Mouse (Mus musculus): ENCODE data around the gene Brms1. TPM values are rescaled to one million over a fixed set of nuclear protein-coding genes. Genes with fewer than 3 reads are reported as not detected.

Brms1 gene
- polyA plus RNA-seq (2014; fragmentation: Illumina TruSeq; extraction: RNeasy Lipid Tissue Mini Kit (QIAGEN cat#74804); ENCODE audit: low read depth, low replicate concordance): 1.1 TPM

GRCm38 (mm10) chr19:5040862-5041523 is at the start of gene Brms1:
Gene Brms1 (plus strand): TSS chr19:5041354.

GRCm38 (mm10) chr19:5023621-5024479 is 17.3 kb upstream of the Brms1 start, which contains the start of gene Slc29a2:
Gene Slc29a2 (plus strand): TSS chr19:5023860.

GRCm38 (mm10) chr19:5038709-5039156 is 2.4 kb upstream of the Brms1 start, which contains the start of the genes B4gat1 and AC124502.3:
Gene B4gat1 (plus strand): TSS chr19:5038826.
Gene AC124502.3 (plus strand): TSS chr19:5038891.

GRCm38 (mm10) chr19:5050047-5050905 is 9.1 kb downstream of the Brms1 start, which contains the start of gene Rin1:
Gene Rin1 (plus strand): TSS chr19:5050481.

GRCm38 (mm10) chr19:5067867-5068569 is 26.9 kb downstream of the Brms1 start, which contains the start of gene Cd248:
Gene Cd248 (plus strand): TSS chr19:5068078.

GRCm38 (mm10) chr19:5085145-5085863 is 44.1 kb downstream of the Brms1 start, which contains the start of gene Tmem151a:
Gene Tmem151a (minus strand): TSS chr19:5085531.

GRCm38 (mm10) chr19:5087884-5088728 is 47.0 kb downstream of the Brms1 start, which contains the start of gene Yif1a:
Gene Yif1a (plus strand): TSS chr19:5088538.

GRCm38 (mm10) chr19:5098363-5099143 is 57.4 kb downstream of the Brms1 start, which contains the start of gene Cnih2:
Gene Cnih2 (minus strand): TSS chr19:5098521.

Other genes with a start within 250 kb of the Brms1 start
- gene Rbm4, start 247.5 kb upstream of the Brms1 start, polyA plus RNA-seq (2014; fragmentation: Illumina TruSeq; extraction: RNeasy Lipid Tissue Mini Kit (QIAGEN cat#74804); ENCODE audit: low read depth, low replicate concordance): 18.8 TPM
- 6.3 TPM for gene Gm21992, start 229.7 kb upstream of the Brms1 start, polyA plus RNA-seq (2014; fragmentation: Illumina TruSeq; extraction: RNeasy Lipid Tissue Mini Kit (QIAGEN cat#74804); ENCODE audit: low read depth, low replicate concordance)
- gene Rbm14, start 229.7 kb upstream of the Brms1 start, polyA plus RNA-seq (2014; fragmentation: Illumina TruSeq; extraction: RNeasy Lipid Tissue Mini Kit (QIAGEN cat#74804); ENCODE audit: low read depth, low replicate concordance): 7.5 TPM
- gene Ccs, start 202.0 kb upstream of the Brms1 start, polyA plus RNA-seq (2014; fragmentation: Illumina TruSeq; extraction: RNeasy Lipid Tissue Mini Kit (QIAGEN cat#74804); ENCODE audit: low read depth, low replicate concordance): 1.9 TPM
- 0.32 TPM for gene Ccdc87, start 202.0 kb upstream of the Brms1 start, polyA plus RNA-seq (2014; fragmentation: Illumina TruSeq; extraction: RNeasy Lipid Tissue Mini Kit (QIAGEN cat#74804); ENCODE audit: low read depth, low replicate concordance)
- gene Ctsf, start 186.2 kb upstream of the Brms1 start, polyA plus RNA-seq (2014; fragmentation: Illumina TruSeq; extraction: RNeasy Lipid Tissue Mini Kit (QIAGEN cat#74804); ENCODE audit: low read depth, low replicate concordance): 10.3 TPM
- gene Actn3, start 163.4 kb upstream of the Brms1 start, polyA plus RNA-seq (2014; fragmentation: Illumina TruSeq; extraction: RNeasy Lipid Tissue Mini Kit (QIAGEN cat#74804); ENCODE audit: low read depth, low replicate concordance): not detected
- gene Zdhhc24, start 162.7 kb upstream of the Brms1 start, polyA plus RNA-seq (2014; fragmentation: Illumina TruSeq; extraction: RNeasy Lipid Tissue Mini Kit (QIAGEN cat#74804); ENCODE audit: low read depth, low replicate concordance): 23.1 TPM
- 2.1 TPM for gene Bbs1, start 134.7 kb upstream of the Brms1 start, polyA plus RNA-seq (2014; fragmentation: Illumina TruSeq; extraction: RNeasy Lipid Tissue Mini Kit (QIAGEN cat#74804); ENCODE audit: low read depth, low replicate concordance)
- gene Dpp3, start 113.1 kb upstream of the Brms1 start, polyA plus RNA-seq (2014; fragmentation: Illumina TruSeq; extraction: RNeasy Lipid Tissue Mini Kit (QIAGEN cat#74804); ENCODE audit: low read depth, low replicate concordance): 5.8 TPM
- gene Peli3, start 98.2 kb upstream of the Brms1 start, polyA plus RNA-seq (2014; fragmentation: Illumina TruSeq; extraction: RNeasy Lipid Tissue Mini Kit (QIAGEN cat#74804); ENCODE audit: low read depth, low replicate concordance): 0.85 TPM
- 16.4 TPM for gene Mrpl11, start 79.2 kb upstream of the Brms1 start, polyA plus RNA-seq (2014; fragmentation: Illumina TruSeq; extraction: RNeasy Lipid Tissue Mini Kit (QIAGEN cat#74804); ENCODE audit: low read depth, low replicate concordance)
- 0.16 TPM for gene Npas4, start 51.0 kb upstream of the Brms1 start, polyA plus RNA-seq (2014; fragmentation: Illumina TruSeq; extraction: RNeasy Lipid Tissue Mini Kit (QIAGEN cat#74804); ENCODE audit: low read depth, low replicate concordance)
- gene Slc29a2, start 17.5 kb upstream of the Brms1 start, polyA plus RNA-seq (2014; fragmentation: Illumina TruSeq; extraction: RNeasy Lipid Tissue Mini Kit (QIAGEN cat#74804); ENCODE audit: low read depth, low replicate concordance): not detected
- 10.9 TPM for gene B4gat1, start 2.5 kb upstream of the Brms1 start, polyA plus RNA-seq (2014; fragmentation: Illumina TruSeq; extraction: RNeasy Lipid Tissue Mini Kit (QIAGEN cat#74804); ENCODE audit: low read depth, low replicate concordance)
- 0.32 TPM for gene AC124502.3, start 2.5 kb upstream of the Brms1 start, polyA plus RNA-seq (2014; fragmentation: Illumina TruSeq; extraction: RNeasy Lipid Tissue Mini Kit (QIAGEN cat#74804); ENCODE audit: low read depth, low replicate concordance)
- gene Rin1, start 9.1 kb downstream of the Brms1 start, polyA plus RNA-seq (2014; fragmentation: Illumina TruSeq; extraction: RNeasy Lipid Tissue Mini Kit (QIAGEN cat#74804); ENCODE audit: low read depth, low replicate concordance): 0.66 TPM
- gene Cd248, start 26.7 kb downstream of the Brms1 start, polyA plus RNA-seq (2014; fragmentation: Illumina TruSeq; extraction: RNeasy Lipid Tissue Mini Kit (QIAGEN cat#74804); ENCODE audit: low read depth, low replicate concordance): 0.32 TPM
- not detected for gene Tmem151a, start 44.2 kb downstream of the Brms1 start, polyA plus RNA-seq (2014; fragmentation: Illumina TruSeq; extraction: RNeasy Lipid Tissue Mini Kit (QIAGEN cat#74804); ENCODE audit: low read depth, low replicate concordance)
- 17.9 TPM for gene Yif1a, start 47.2 kb downstream of the Brms1 start, polyA plus RNA-seq (2014; fragmentation: Illumina TruSeq; extraction: RNeasy Lipid Tissue Mini Kit (QIAGEN cat#74804); ENCODE audit: low read depth, low replicate concordance)
- gene Cnih2, start 57.2 kb downstream of the Brms1 start, polyA plus RNA-seq (2014; fragmentation: Illumina TruSeq; extraction: RNeasy Lipid Tissue Mini Kit (QIAGEN cat#74804); ENCODE audit: low read depth, low replicate concordance): not detected
- 2.5 TPM for gene Rab1b, start 65.7 kb downstream of the Brms1 start, polyA plus RNA-seq (2014; fragmentation: Illumina TruSeq; extraction: RNeasy Lipid Tissue Mini Kit (QIAGEN cat#74804); ENCODE audit: low read depth, low replicate concordance)
- gene Klc2, start 77.2 kb downstream of the Brms1 start, polyA plus RNA-seq (2014; fragmentation: Illumina TruSeq; extraction: RNeasy Lipid Tissue Mini Kit (QIAGEN cat#74804); ENCODE audit: low read depth, low replicate concordance): 0.25 TPM
- gene Pacs1, start 231.8 kb downstream of the Brms1 start, polyA plus RNA-seq (2014; fragmentation: Illumina TruSeq; extraction: RNeasy Lipid Tissue Mini Kit (QIAGEN cat#74804); ENCODE audit: low read depth, low replicate concordance): 3.0 TPM

Measured in sigmoid colon, adult 10 weeks (tissue).